Mouse (Mus musculus) bone marrow macrophage, adult 2 months (primary cell): Measurements from ENCODE around the gene Tex47. TPM values are rescaled to one million over a fixed set of nuclear protein-coding genes. Genes with fewer than 3 reads are reported as not detected.

Experiments
- H3K27ac ChIP-seq: 2 replicates; pipeline ENCODE4 v1.5.1; 2012; ENCODE audit warnings: low read depth, low read length; ENCODE audit not compliant: insufficient read depth
- H3K4me1 ChIP-seq: 2 replicates; pipeline ENCODE4 v1.6.1; 2012; ENCODE audit warnings: low read length; ENCODE audit not compliant: control insufficient read depth, insufficient read depth
- H3K4me3 ChIP-seq: 2 replicates; pipeline ENCODE4 v1.5.1; 2012; ENCODE audit warnings: mild to moderate bottlenecking, low read length, moderate library complexity; ENCODE audit not compliant: insufficient read depth
- CTCF ChIP-seq: IDR thresholded peaks from 2 replicates; pipeline ENCODE4 v1.5.1; 2012; ENCODE audit warnings: low read depth, mild to moderate bottlenecking, low read length, moderate library complexity
- POLR2A ChIP-seq: IDR thresholded peaks from 2 replicates; pipeline ENCODE4 v1.6.1; 2012; ENCODE audit warnings: mild to moderate bottlenecking, low read depth, low read length, borderline replicate concordance
- polyA plus RNA-seq: library from polyadenylated mRNA; stranded (reverse); fragments of >200 nt; gene quantifications from 2 replicates; pipeline ENCODE4 v1.2.4, GENCODE M21; 2012; ENCODE audit not compliant: missing spikeins, insufficient read depth, insufficient read length

Tex47 gene
- not detected in 2 replicates for polyA plus RNA-seq

- H3K4me3 ChIP-seq: no peak within 1 kb of the TSS
- no peak within 1 kb of the TSS for H3K27ac ChIP-seq
- TF ChIP-seq CTCF: no peak
- no peak for TF ChIP-seq POLR2A
- no peaks in the 10 kb centered on the region for H3K4me1 ChIP-seq
These were observed at the start of gene Tex47 for GRCm38 (mm10) chr5:7303819-7304218. Gene Tex47 (plus strand): TSS chr5:7304119.

DNA sequence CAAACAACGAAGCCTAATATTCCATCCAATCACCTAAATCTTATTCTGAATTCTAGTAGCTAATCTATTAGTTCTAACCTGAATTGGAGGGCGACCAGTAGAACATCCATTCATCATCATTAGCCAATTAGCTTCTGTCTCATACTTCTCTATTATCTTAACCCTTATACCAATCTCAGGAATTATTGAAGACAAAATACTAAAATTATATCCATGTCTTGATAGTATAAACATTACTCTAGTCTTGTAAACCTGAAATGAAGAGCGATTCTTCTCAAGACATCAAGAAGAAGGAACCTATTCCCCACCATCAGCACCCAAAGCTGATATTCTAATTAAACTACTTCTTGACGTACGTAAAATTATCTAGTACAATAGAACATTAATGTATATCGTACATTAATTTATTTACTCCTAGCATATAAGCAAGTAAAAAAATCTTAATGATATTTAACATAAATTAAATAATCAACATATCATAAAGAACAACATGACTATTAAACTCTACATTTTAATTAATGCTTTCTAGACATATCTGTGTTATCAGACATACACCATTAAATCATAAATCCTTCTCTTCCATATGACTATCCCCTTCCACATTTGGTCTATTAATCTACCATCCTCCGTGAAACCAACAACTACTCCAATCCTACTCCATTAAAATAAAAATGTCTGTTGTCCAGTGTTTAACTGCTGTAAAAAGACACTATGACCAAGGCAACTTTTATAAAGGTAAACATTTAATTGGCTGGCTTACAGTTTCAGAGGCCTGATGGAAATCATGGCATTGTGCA lies 27.1 kb upstream of the Tex47 start:
- H3K27ac ChIP-seq: no peak overlapping the region
- H3K4me3 ChIP-seq: no peak overlapping the region
- no peak for TF ChIP-seq CTCF
- no peak for TF ChIP-seq POLR2A
- no peaks in the 10 kb centered on the region for H3K4me1 ChIP-seq

DNA sequence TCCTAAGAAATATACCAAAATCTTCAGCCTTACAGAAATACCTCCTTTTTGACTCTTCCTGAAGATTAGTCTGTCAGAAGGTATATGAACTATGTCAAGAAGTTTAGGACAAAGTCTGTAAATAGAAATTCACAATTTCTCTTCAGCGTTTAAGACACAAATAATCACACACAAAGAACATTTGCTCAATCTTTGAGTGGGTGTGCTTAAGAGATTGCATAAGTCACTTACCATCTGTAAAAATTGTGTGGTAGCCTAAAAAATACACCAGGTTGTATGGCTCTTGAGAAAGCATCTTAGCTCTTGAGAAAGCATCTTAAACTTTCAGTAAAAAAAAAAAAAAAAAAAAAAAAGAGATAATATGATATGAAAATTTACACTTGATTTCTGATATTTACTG lies 19.6 kb upstream of the Tex47 start:
- Histone ChIP-seq H3K4me1 (no peaks in the 10 kb centered on the region), H3K4me3 (no peak overlapping the region), H3K27ac (no peak overlapping the region)
- no peak for TF ChIP-seq POLR2A
- TF ChIP-seq CTCF: no peak

GRCm38 (mm10) chr5:7302969-7303368 lies 950 bp upstream of the Tex47 start:
- TF ChIP-seq CTCF: no peak
- no peak for TF ChIP-seq POLR2A

DNA sequence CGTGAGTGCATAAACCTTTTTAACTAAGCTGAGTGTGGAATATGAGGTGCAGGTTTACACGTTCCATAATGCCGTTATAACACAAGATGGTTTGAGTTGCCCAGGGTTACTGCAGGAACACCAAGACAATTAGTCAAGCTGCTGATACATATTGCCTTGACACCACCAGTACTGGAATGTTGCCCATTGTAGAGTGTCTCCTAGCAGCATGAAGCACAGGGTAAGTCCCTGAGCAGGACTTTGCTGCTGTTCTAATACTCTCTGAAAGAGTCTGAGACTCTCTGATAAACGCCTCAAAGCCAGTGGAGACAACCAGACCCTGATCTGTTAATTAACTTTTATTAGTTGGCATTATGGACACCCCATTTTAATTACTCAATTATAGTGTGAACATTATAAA lies 21.7 kb downstream of the Tex47 start:
- TF ChIP-seq CTCF: no peak
- no peak for TF ChIP-seq POLR2A
- Histone ChIP-seq H3K4me3 (no peak overlapping the region), H3K27ac (no peak overlapping the region), H3K4me1 (no peaks in the 10 kb centered on the region)

More at GRCm38 (mm10) chr5:7302969-7303368, 950 bp upstream of the Tex47 start:
- no peaks in the 10 kb centered on the region for H3K4me1 ChIP-seq
- no peak overlapping the region for H3K4me3 ChIP-seq
- H3K27ac ChIP-seq: no peak overlapping the region

GRCm38 (mm10) chr5:7344145-7345010 lies 40.5 kb downstream of the Tex47 start, which contains the start of gene Zfp804b:
Gene Zfp804b (minus strand): TSS chr5:7344756.
- Histone ChIP-seq H3K4me3 (peak within 1 kb of the TSS; percentile 17), H3K27ac (no peak within 1 kb of the TSS), H3K4me1 (no peaks in the 10 kb centered on the region)
- TF ChIP-seq POLR2A (no peak), CTCF (no peak)

DNA sequence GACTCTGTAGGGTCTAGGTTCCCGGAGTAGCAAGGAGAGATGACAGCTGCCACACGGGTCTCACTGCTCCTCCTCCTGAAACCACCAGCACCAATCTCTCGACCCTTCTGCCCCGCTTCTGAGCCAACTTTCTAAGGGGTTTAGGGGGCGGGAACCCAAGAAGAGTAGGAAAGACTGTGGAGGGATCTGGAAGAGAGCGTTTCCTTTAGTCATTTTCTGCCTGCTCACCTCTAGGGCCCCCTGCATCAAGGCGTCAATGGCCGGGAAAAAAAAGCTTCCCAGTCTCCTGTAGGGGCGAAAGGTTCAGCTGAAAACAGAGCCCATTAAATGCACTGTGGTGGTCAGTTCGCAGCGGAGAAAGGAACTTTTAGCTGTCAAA lies 41.1 kb downstream of the Tex47 start:
- peak overlapping the region; percentile 17; the same call in 1 of the 2 replicates for H3K4me3 ChIP-seq
- H3K27ac ChIP-seq: no peak overlapping the region
- TF ChIP-seq CTCF: no peak
- no peak for TF ChIP-seq POLR2A

More for the DNA sequence above, 41.1 kb downstream of the Tex47 start:
- no peaks in the 10 kb centered on the region for H3K4me1 ChIP-seq

Other genes with a start within 250 kb of the Tex47 start
- not detected in 2 replicates for gene Zfp804b, start 40.6 kb downstream of the Tex47 start, polyA plus RNA-seq